Mouse (Mus musculus): ENCODE data around the gene Arhgap45.

DNA sequence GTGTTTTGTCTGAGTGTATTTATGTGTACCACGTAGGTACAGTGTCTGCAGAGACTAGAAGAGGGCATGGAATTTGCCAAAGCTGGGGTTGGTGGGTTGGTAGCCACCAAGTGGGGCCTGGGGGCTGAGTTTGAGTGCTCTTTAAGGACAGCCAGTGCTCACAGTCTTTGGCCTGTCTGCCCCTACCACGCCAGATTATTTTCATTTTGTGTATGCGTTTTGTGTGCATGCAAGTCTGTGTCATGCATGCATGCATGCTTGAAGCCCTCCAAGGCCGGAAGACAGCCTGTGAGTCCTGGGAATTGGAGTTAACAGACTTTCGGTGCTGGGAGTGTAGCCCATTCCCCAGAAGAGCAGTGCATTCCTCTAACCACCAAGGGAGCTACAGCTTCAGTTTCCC, 38.9 kb downstream of the Arhgap45 start:
- no peak for TF ChIP-seq CTCF (IDR thresholded peaks at IDR 0.05)
- no peak for TF ChIP-seq POLR2A (IDR thresholded peaks at IDR 0.05; ENCODE audit: insufficient read depth, low read depth, low read length)
- TF ChIP-seq EP300 (IDR thresholded peaks at IDR 0.05; ENCODE audit: insufficient read depth, low read depth, low read length): no peak

Data from heart, adult 2 months (tissue).